Mouse (Mus musculus) layer of hippocampus, adult 2 months (tissue): Measurements from ENCODE around the gene Mep1a. TPM values are rescaled to one million over a fixed set of nuclear protein-coding genes. Genes with fewer than 3 reads are reported as not detected.
"Not testable (repeated sequence)": the region's sequence is repeated elsewhere in the genome, so short reads cannot be mapped to it uniquely, and the experiment has no call there.

ENCODE experiments used
- DNase-seq, 2 experiments: peaks; one replicate each; pipeline ENCODE4 v3.0.0; 2022; ENCODE audit warnings: low spot score in 2 of 2
- H3K27ac ChIP-seq: fragments of 200-600 bp; 2 replicates; pipeline ENCODE4 v1.8.1; 2022
- H3K4me3 ChIP-seq: fragments of 200-600 bp; 2 replicates; pipeline ENCODE4 v1.8.1; 2022; ENCODE audit warnings: mild to moderate bottlenecking
- CTCF ChIP-seq: fragments of 200-600 bp; conservative IDR thresholded peaks from 2 replicates; pipeline ENCODE4 v1.8.1; 2022; ENCODE audit warnings: antibody characterized with exemption, mild to moderate bottlenecking, moderate library complexity
- long read RNA-seq, 2 experiments: library from polyadenylated mRNA; stranded (forward); transcript quantifications; one replicate each; pipeline ENCODE4 v2.0.0; 2021; ENCODE audit warnings: borderline mapping rate in 2 of 2
- total RNA-seq, 2 experiments: library from RNA; stranded (reverse); gene quantifications; 2 replicates each; pipeline ENCODE4 v1.2.3; 2021

Gene Mep1a
- not detected for total RNA-seq
- long read RNA-seq, experiment 1: 0 reads
- long read RNA-seq, experiment 2: 0 reads

- Histone ChIP-seq H3K4me3 (no peak within 1 kb of the TSS), H3K27ac (no peak within 1 kb of the TSS)
- TF ChIP-seq CTCF: no peak
- DNase-seq: no peak
Observed at GRCm38 (mm10) chr17:43502592-43502991, at the start of gene Mep1a. Gene Mep1a, minus strand, starts transcription at chr17:43502812.

- no peak for TF ChIP-seq CTCF
- no peak for DNase-seq
- no peak overlapping the region for H3K27ac ChIP-seq
- H3K4me3 ChIP-seq: no peak overlapping the region
Observed at GRCm38 (mm10) chr17:43551122-43551630, 48.6 kb upstream of the Mep1a start.

GRCm38 (mm10) chr17:43544040-43544439, 41.4 kb upstream of the Mep1a start:
- Histone ChIP-seq H3K27ac (no peak overlapping the region), H3K4me3 (no peak overlapping the region)
- no peak for DNase-seq
- no peak for TF ChIP-seq CTCF

DNA sequence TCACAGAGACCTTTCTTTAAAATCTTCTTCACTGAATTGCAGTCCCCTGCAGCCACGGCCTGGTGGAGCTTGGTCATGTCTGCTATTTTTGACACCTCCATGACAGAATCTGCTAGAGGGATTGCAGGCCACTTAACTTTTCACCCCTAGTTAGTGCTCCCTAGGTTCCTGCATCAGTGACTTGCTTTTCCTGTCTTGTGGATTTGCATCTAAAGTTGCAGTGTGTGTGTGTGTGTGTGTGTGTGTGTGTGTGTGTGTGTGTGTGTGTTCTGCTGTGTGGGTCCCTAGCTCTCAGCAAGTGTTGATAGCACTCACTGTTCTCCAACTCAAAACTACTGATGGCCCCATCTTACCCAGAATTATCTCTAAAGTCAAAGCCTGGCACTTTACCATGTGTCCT, 40.9 kb upstream of the Mep1a start, which contains the start of gene Ankrd66:
Ankrd66 (minus strand) TSS at position 101 of the 400 bp plus-strand sequence.
- Histone ChIP-seq H3K4me3 (no peak within 1 kb of the TSS), H3K27ac (no peak within 1 kb of the TSS)
- TF ChIP-seq CTCF: no peak
- DNase-seq: no peak

DNA sequence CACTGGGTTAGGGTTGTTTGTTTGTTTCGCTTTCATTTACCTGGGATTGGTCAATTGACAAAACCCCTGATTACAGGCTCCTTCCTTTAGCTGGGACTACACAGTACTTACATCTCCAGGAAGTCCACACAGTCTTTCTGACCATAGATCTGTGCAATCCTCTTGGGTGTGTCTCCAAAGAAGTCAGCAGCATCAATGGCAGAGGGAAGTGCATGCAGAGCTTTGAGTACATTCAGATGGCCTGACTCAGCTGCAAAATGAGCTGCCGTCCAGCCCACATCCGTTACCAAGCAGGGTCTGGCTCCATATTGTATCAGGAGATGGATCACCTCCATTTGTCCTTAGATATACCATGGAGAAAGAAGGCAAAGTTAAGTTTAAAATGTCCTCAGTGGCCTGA, 36.2 kb upstream of the Mep1a start:
- TF ChIP-seq CTCF: no peak

GRCm38 (mm10) chr17:43536841-43537240, 34.2 kb upstream of the Mep1a start:
- H3K27ac ChIP-seq, H3K4me3 ChIP-seq, DNase-seq: not testable (repeated sequence)

More for the DNA sequence above, 36.2 kb upstream of the Mep1a start:
- Histone ChIP-seq H3K27ac (no peak overlapping the region), H3K4me3 (no peak overlapping the region)
- DNase-seq: no peak

GRCm38 (mm10) chr17:43534362-43535222, 32.0 kb upstream of the Mep1a start:
- Histone ChIP-seq H3K4me3 (peak overlapping the region; percentile 12; the same call in 1 of the 2 replicates), H3K27ac (0 out of 2 replicates have a peak overlapping the region, but pooled peaks have one; percentile 28)
- peak; percentile 3 to 21 for DNase-seq
- TF ChIP-seq CTCF: peak; percentile 36

- Histone ChIP-seq H3K4me3 (no peak overlapping the region), H3K27ac (no peak overlapping the region)
- no peak for TF ChIP-seq CTCF
- no peak for DNase-seq
Observed at GRCm38 (mm10) chr17:43531192-43531591, 28.6 kb upstream of the Mep1a start.

- Histone ChIP-seq H3K27ac (no peak overlapping the region), H3K4me3 (no peak overlapping the region)
- no peak for TF ChIP-seq CTCF
- peak in 1 of 2 experiments; percentile 19 for DNase-seq
Observed at GRCm38 (mm10) chr17:43530507-43530906, 27.9 kb upstream of the Mep1a start.

DNA sequence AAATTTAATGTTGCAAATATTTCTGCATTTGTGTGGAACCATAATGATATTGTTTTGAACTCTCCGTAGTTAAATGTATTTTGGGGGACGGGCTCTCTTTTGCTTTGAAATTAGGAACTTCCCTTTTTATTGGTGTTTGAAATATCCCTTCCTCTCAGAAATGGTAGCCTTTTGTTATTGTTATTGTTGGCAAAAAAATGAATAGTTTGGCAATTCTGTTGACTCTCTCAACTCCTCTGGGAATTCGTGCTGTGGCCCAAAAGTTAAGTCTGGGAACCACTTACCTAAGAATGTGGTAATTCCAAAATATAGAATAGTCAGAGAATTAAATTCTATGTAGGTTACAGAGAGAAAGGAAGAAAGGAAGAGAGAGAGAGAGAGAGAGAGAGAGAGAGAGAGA, 17.6 kb upstream of the Mep1a start:
- Histone ChIP-seq H3K4me3 (no peak overlapping the region), H3K27ac (no peak overlapping the region)
- no peak for TF ChIP-seq CTCF
- DNase-seq: no peak

GRCm38 (mm10) chr17:43518644-43519409, 16.2 kb upstream of the Mep1a start:
- Histone ChIP-seq H3K4me3 (no peak overlapping the region), H3K27ac (no peak overlapping the region)
- TF ChIP-seq CTCF: peak; percentile 90
- peak; percentile 66 to 76 for DNase-seq

GRCm38 (mm10) chr17:43510782-43511181, 8.2 kb upstream of the Mep1a start:
- no peak for TF ChIP-seq CTCF
- DNase-seq: no peak
- H3K27ac ChIP-seq: no peak overlapping the region
- no peak overlapping the region for H3K4me3 ChIP-seq

- no peak overlapping the region for H3K27ac ChIP-seq
- H3K4me3 ChIP-seq: no peak overlapping the region
- DNase-seq: no peak
- no peak for TF ChIP-seq CTCF
Observed at GRCm38 (mm10) chr17:43504594-43504934, 2.0 kb upstream of the Mep1a start.
